ENCODE assay signal across 9 mouse cellular contexts in genomic region chr15:79511553-79512320, GRCm38 (mm10). TPM values are rescaled to one million over a fixed set of nuclear protein-coding genes. Genes with fewer than 3 reads are reported as not detected.
A peak's percentile ranks its signal among the peaks of the same experiment; 100 is the strongest.
DNase-seq lines count a peak whose midpoint lies in the region; ATAC-seq and TF ChIP-seq lines count a peak whose summit lies in the region.
"Had no signal": no experiment of that assay in that cellular context is flagged by ENCODE, and none has a peak within 500 bp of the region (broad histone marks: within the 10 kb centered on the region; RNA-seq: fewer than 3 reads in every experiment).

No protein-coding gene starts in this region.

- peak overlapping the region; percentile 34 for H3K4me3 ChIP-seq in bone marrow macrophage, adult 2 months (ENCODE audit: insufficient read depth, low read length)
- peak overlapping the region; percentile 50 for H3K4me3 ChIP-seq in intestine, embryonic 16.5 days (ENCODE audit: low read length)
- H3K4me3 ChIP-seq in limb, embryonic 10.5 days: peak overlapping the region; percentile 53
- peak overlapping the region; percentile 44 for H3K4me3 ChIP-seq in midbrain, embryonic 12.5 days
- peak overlapping the region; percentile 31 for H3K4me3 ChIP-seq in stomach, embryonic 14.5 days (ENCODE audit: low read depth, low read length)

- H3K4me2 ChIP-seq in intestine, embryonic 16.5 days (ENCODE audit: low read depth, low read length): peak overlapping the region; percentile 79
- H3K4me2 ChIP-seq in midbrain, embryonic 12.5 days (replicated peaks): peak overlapping the region; percentile 70
- H3K4me2 ChIP-seq in stomach, embryonic 14.5 days (replicated peaks; ENCODE audit: low read depth, low read length): peak overlapping the region; percentile 66

- DNase-seq in embryo, embryonic 9.5 days (ENCODE audit: extremely low spot score): peak; percentile 78
- DNase-seq in limb, embryonic 10.5 days (ENCODE audit: low spot score): peak; percentile 91

- H3K36me3 ChIP-seq in intestine, embryonic 16.5 days (ENCODE audit: control insufficient read depth, insufficient read depth, low read length): no peaks in the 10 kb centered on the region
- no peaks in the 10 kb centered on the region for H3K36me3 ChIP-seq in limb, embryonic 10.5 days
- H3K36me3 ChIP-seq in midbrain, embryonic 12.5 days: no peaks in the 10 kb centered on the region
- no peaks in the 10 kb centered on the region for H3K36me3 ChIP-seq in stomach, embryonic 14.5 days (ENCODE audit: control insufficient read depth, insufficient read depth, low read length)

- H3K27me3 ChIP-seq in intestine, embryonic 16.5 days (replicated peaks; ENCODE audit: control insufficient read depth, insufficient read depth, low read length): peaks cover 54% of the 10 kb centered on the region
- H3K27me3 ChIP-seq in limb, embryonic 10.5 days (ENCODE audit: low read depth, poor library complexity, severe bottlenecking): peaks cover 100% of the 10 kb centered on the region
- peaks cover 99% of the 10 kb centered on the region for H3K27me3 ChIP-seq in midbrain, embryonic 12.5 days
- H3K27me3 ChIP-seq in stomach, embryonic 14.5 days (ENCODE audit: control insufficient read depth, insufficient read depth, low read length): peaks cover 30% of the 10 kb centered on the region; the same call in 1 of the 2 replicates

- ATAC-seq in granulocyte monocyte progenitor cell, adult 5-6 weeks (replicated peaks; ENCODE audit: poor library complexity, severe bottlenecking): peak; percentile 66
- ATAC-seq in intestine, embryonic 16.5 days: peak; percentile 66
- peak; percentile 84 for ATAC-seq in midbrain, embryonic 12.5 days (ENCODE audit: low FRiP score, low read depth)
- peak; percentile 61; the same call in 1 of the 2 replicates for ATAC-seq in stomach, embryonic 14.5 days (ENCODE audit: insufficient number of reproducible peaks, insufficient read depth, low FRiP score, low read depth)
- ATAC-seq in activated CD4-positive, CD25-positive, alpha-beta regulatory T cell, adult 4 months: no peak

- TF ChIP-seq POLR2A in bone marrow macrophage, adult 2 months (IDR thresholded peaks at IDR 0.05; ENCODE audit: borderline replicate concordance, low read depth, low read length): no peak

- H3K4me1 ChIP-seq in bone marrow macrophage, adult 2 months (ENCODE audit: control insufficient read depth, insufficient read depth, low read length): no peaks in the 10 kb centered on the region
- H3K4me1 ChIP-seq in intestine, embryonic 16.5 days (ENCODE audit: control insufficient read depth, insufficient read depth, low read length): peaks cover 10% of the 10 kb centered on the region
- peaks cover 41% of the 10 kb centered on the region for H3K4me1 ChIP-seq in limb, embryonic 10.5 days
- H3K4me1 ChIP-seq in midbrain, embryonic 12.5 days: peaks cover 22% of the 10 kb centered on the region
- H3K4me1 ChIP-seq in stomach, embryonic 14.5 days (ENCODE audit: control insufficient read depth, insufficient read depth, low read length): peaks cover 8% of the 10 kb centered on the region; the same call in 1 of the 2 replicates

- 4% methylated on average over 61 of the region's 61 CpGs for WGBS in intestine, embryonic 16.5 days
- WGBS in limb, embryonic 10.5 days: under 1% methylated on average over 61 of the region's 61 CpGs
- WGBS in midbrain, embryonic 12.5 days: 1% methylated on average over 61 of the region's 61 CpGs
- 1% methylated on average over 61 of the region's 61 CpGs for WGBS in stomach, embryonic 14.5 days

- no peak overlapping the region for H3K27ac ChIP-seq in bone marrow macrophage, adult 2 months (ENCODE audit: insufficient read depth, low read depth, low read length)
- H3K27ac ChIP-seq in intestine, embryonic 16.5 days (ENCODE audit: low read length): no peak overlapping the region
- H3K27ac ChIP-seq in limb, embryonic 10.5 days: no peak overlapping the region
- no peak overlapping the region for H3K27ac ChIP-seq in midbrain, embryonic 12.5 days (replicated peaks)
- H3K27ac ChIP-seq in stomach, embryonic 14.5 days (ENCODE audit: low read length): no peak overlapping the region
- H3K27ac ChIP-seq: macrophage had no signal

- H3K9ac ChIP-seq in intestine, embryonic 16.5 days (ENCODE audit: low read depth, low read length): peak overlapping the region; percentile 38
- no peak overlapping the region for H3K9ac ChIP-seq in midbrain, embryonic 12.5 days (replicated peaks)
- no peak overlapping the region for H3K9ac ChIP-seq in stomach, embryonic 14.5 days (replicated peaks; ENCODE audit: low read depth, low read length)

- no peak for TF ChIP-seq CTCF in bone marrow macrophage, adult 2 months (IDR thresholded peaks at IDR 0.05; ENCODE audit: low read depth, low read length)

- H3K9me3 ChIP-seq in intestine, embryonic 16.5 days (ENCODE audit: control insufficient read depth, low read length): no peaks in the 10 kb centered on the region
- H3K9me3 ChIP-seq in limb, embryonic 10.5 days (replicated peaks): no peaks in the 10 kb centered on the region
- H3K9me3 ChIP-seq in midbrain, embryonic 12.5 days: no peaks in the 10 kb centered on the region
- no peaks in the 10 kb centered on the region for H3K9me3 ChIP-seq in stomach, embryonic 14.5 days (ENCODE audit: control insufficient read depth, low read depth, low read length)

RNA-seq across cellular contexts. Expression of gene Kdelr3, which starts 4.5 kb away (rescaled TPM):
- polyA plus RNA-seq in bone marrow macrophage, adult 2 months (2012; ENCODE audit: insufficient read depth, insufficient read length, missing spikeins): not detected in 2 replicates
- total RNA-seq in granulocyte monocyte progenitor cell, adult 5-6 weeks (2014; fragmentation: Nextera tagmentation): 0.38 TPM in 1 of 2 replicates, not detected in the other
- total RNA-seq in granulocyte monocyte progenitor cell, adult 5-6 weeks (2017): 0.56 TPM in 1 of 2 replicates, not detected in the other
- polyA plus RNA-seq in intestine, embryonic 16.5 days (2015; fragmentation: Nextera tagmentation; extraction: Ambion mirVana): 72.5 and 74.5 TPM in 2 replicates
- 4.2 and 9.4 TPM in 2 replicates for polyA plus RNA-seq in limb, embryonic 10.5 days (2016; fragmentation: Nextera tagmentation; extraction: Ambion mirVana)
- 18.2 and 26.6 TPM in 2 replicates for polyA plus RNA-seq in midbrain, embryonic 12.5 days (2016; fragmentation: Nextera tagmentation; extraction: Ambion mirVana)
- polyA plus RNA-seq in stomach, embryonic 14.5 days (2014; fragmentation: Nextera tagmentation; extraction: Ambion mirVana): 82.3 and 83.9 TPM in 2 replicates
- under 1 TPM in 1 of 2 experiments, not detected in 1; 0.69 TPM for polyA plus RNA-seq in activated CD4-positive, CD25-positive, alpha-beta regulatory T cell, adult 4 months (2017; shearing (Covaris generic))
- polyA plus RNA-seq: macrophage had no signal

RNA-seq across cellular contexts. Expression of gene Kcnj4, which starts 6.7 kb away (rescaled TPM):
- not detected in 2 replicates for polyA plus RNA-seq in bone marrow macrophage, adult 2 months (2012; ENCODE audit: insufficient read depth, insufficient read length, missing spikeins)
- not detected in 2 replicates for total RNA-seq in granulocyte monocyte progenitor cell, adult 5-6 weeks (2014; fragmentation: Nextera tagmentation)
- not detected in 2 replicates for total RNA-seq in granulocyte monocyte progenitor cell, adult 5-6 weeks (2017)
- polyA plus RNA-seq in intestine, embryonic 16.5 days (2015; fragmentation: Nextera tagmentation; extraction: Ambion mirVana): not detected in 2 replicates
- polyA plus RNA-seq in limb, embryonic 10.5 days (2016; fragmentation: Nextera tagmentation; extraction: Ambion mirVana): not detected in 2 replicates
- polyA plus RNA-seq in midbrain, embryonic 12.5 days (2016; fragmentation: Nextera tagmentation; extraction: Ambion mirVana): not detected in 2 replicates
- not detected in 2 replicates for polyA plus RNA-seq in stomach, embryonic 14.5 days (2014; fragmentation: Nextera tagmentation; extraction: Ambion mirVana)
- polyA plus RNA-seq in activated CD4-positive, CD25-positive, alpha-beta regulatory T cell, adult 4 months (2017; shearing (Covaris generic)): not detected
- polyA plus RNA-seq: macrophage had no signal

RNA-seq across cellular contexts. Expression of gene Ddx17, which starts 34.8 kb away (rescaled TPM):
- polyA plus RNA-seq in bone marrow macrophage, adult 2 months (2012; ENCODE audit: insufficient read depth, insufficient read length, missing spikeins): 212 and 228 TPM in 2 replicates
- total RNA-seq in granulocyte monocyte progenitor cell, adult 5-6 weeks (2014; fragmentation: Nextera tagmentation): 159 and 203 TPM in 2 replicates
- total RNA-seq in granulocyte monocyte progenitor cell, adult 5-6 weeks (2017): 124 and 142 TPM in 2 replicates
- polyA plus RNA-seq in intestine, embryonic 16.5 days (2015; fragmentation: Nextera tagmentation; extraction: Ambion mirVana): 29.4 and 29.8 TPM in 2 replicates
- 44.9 and 51.4 TPM in 2 replicates for polyA plus RNA-seq in limb, embryonic 10.5 days (2016; fragmentation: Nextera tagmentation; extraction: Ambion mirVana)
- polyA plus RNA-seq in midbrain, embryonic 12.5 days (2016; fragmentation: Nextera tagmentation; extraction: Ambion mirVana): 73.6 and 74.9 TPM in 2 replicates
- 106 and 113 TPM in 2 replicates for polyA plus RNA-seq in stomach, embryonic 14.5 days (2014; fragmentation: Nextera tagmentation; extraction: Ambion mirVana)
- polyA plus RNA-seq in activated CD4-positive, CD25-positive, alpha-beta regulatory T cell, adult 4 months (2017; shearing (Covaris generic)): 10 to 100 TPM; 28.3 to 33.9 TPM

RNA-seq across cellular contexts. Expression of gene Csnk1e, which starts 56.4 kb away (rescaled TPM):
- 60.7 and 61.8 TPM in 2 replicates for polyA plus RNA-seq in bone marrow macrophage, adult 2 months (2012; ENCODE audit: insufficient read depth, insufficient read length, missing spikeins)
- total RNA-seq in granulocyte monocyte progenitor cell, adult 5-6 weeks (2014; fragmentation: Nextera tagmentation): 63.6 and 79.1 TPM in 2 replicates
- total RNA-seq in granulocyte monocyte progenitor cell, adult 5-6 weeks (2017): 31.3 and 31.6 TPM in 2 replicates
- polyA plus RNA-seq in intestine, embryonic 16.5 days (2015; fragmentation: Nextera tagmentation; extraction: Ambion mirVana): 28.9 and 30.8 TPM in 2 replicates
- polyA plus RNA-seq in limb, embryonic 10.5 days (2016; fragmentation: Nextera tagmentation; extraction: Ambion mirVana): 152 and 170 TPM in 2 replicates
- polyA plus RNA-seq in midbrain, embryonic 12.5 days (2016; fragmentation: Nextera tagmentation; extraction: Ambion mirVana): 267 and 291 TPM in 2 replicates
- polyA plus RNA-seq in stomach, embryonic 14.5 days (2014; fragmentation: Nextera tagmentation; extraction: Ambion mirVana): 64.3 and 70.3 TPM in 2 replicates
- polyA plus RNA-seq in activated CD4-positive, CD25-positive, alpha-beta regulatory T cell, adult 4 months (2017; shearing (Covaris generic)): 1 to 10 TPM; 5.5 to 5.6 TPM
